Mouse (Mus musculus) heart, adult 2 months (tissue): Measurements from ENCODE around the gene Nup210.

Experiments used
- CTCF ChIP-seq: fragments of 200-600 bp; IDR thresholded peaks from 2 replicates; pipeline ENCODE4 v1.8.1; 2022; ENCODE audit warnings: antibody characterized with exemption, mild to moderate bottlenecking, moderate library complexity
- POLR2A ChIP-seq: fragments of 200-500 bp; IDR thresholded peaks from 2 replicates; pipeline ENCODE4 v1.6.1; 2011; ENCODE audit warnings: mild to moderate bottlenecking, low read depth, low read length, control low read depth; ENCODE audit not compliant: insufficient read depth

DNA sequence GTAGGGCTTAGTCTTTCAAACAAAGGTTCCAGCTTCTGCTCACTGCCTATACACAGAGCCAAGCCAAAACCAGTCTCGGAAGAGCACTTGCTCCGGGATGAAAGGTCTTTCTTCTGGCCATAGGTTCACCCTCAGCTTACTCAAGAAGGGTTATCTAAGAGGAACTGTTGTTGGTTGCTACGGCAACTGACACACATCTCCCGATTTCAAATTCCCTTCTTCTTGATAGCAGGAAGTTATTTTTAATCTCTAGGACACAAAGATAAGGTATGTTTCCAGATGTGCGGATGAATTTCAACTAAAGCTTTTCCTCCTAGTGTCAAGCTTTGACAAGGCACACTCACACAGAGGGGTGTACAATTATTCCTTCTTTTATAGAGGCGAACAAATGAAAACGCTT is 68.6 kb downstream of the Nup210 start:
- TF ChIP-seq POLR2A, result no peak
- TF ChIP-seq CTCF, result no peak
